Mouse (Mus musculus) lung, embryonic 15.5 days (tissue): ENCODE results near the gene Iqsec1. TPM values are rescaled to one million over a fixed set of nuclear protein-coding genes. Genes with fewer than 3 reads are reported as not detected.

Source experiments
- ATAC-seq: fragments of 200-750 bp; cut with Nextera tagmentation; 2 replicates; pipeline ENCODE4 v1.8.0; 2017; ENCODE audit warnings: moderate number of reproducible peaks, borderline replicate concordance; ENCODE audit not compliant: low FRiP score, low TSS enrichment; ENCODE audit errors: extremely low read depth
- H3K27ac ChIP-seq: fragments of 300-500 bp; sonication (generic); 2 replicates; pipeline ENCODE4 v1.5.1; 2015; ENCODE audit warnings: moderate library complexity, mild to moderate bottlenecking, inconsistent platforms
- H3K27me3 ChIP-seq: fragments of 300-500 bp; sonication (generic); 2 replicates; pipeline ENCODE4 v1.6.1; 2015; ENCODE audit warnings: inconsistent platforms
- H3K36me3 ChIP-seq: fragments of 300-500 bp; sonication (generic); 2 replicates; pipeline ENCODE4 v1.6.1; 2015; ENCODE audit warnings: inconsistent platforms
- H3K4me1 ChIP-seq: fragments of 300-500 bp; sonication (generic); 2 replicates; pipeline ENCODE4 v1.6.1; 2015; ENCODE audit warnings: inconsistent platforms
- H3K4me2 ChIP-seq: fragments of 300-500 bp; sonication (generic); 2 replicates; pipeline ENCODE4 v1.6.1; 2015; ENCODE audit warnings: inconsistent platforms, mild to moderate bottlenecking, moderate library complexity
- H3K4me3 ChIP-seq: fragments of 300-500 bp; sonication (generic); 2 replicates; pipeline ENCODE4 v1.5.1; 2015; ENCODE audit warnings: mild to moderate bottlenecking, inconsistent platforms
- H3K9ac ChIP-seq: fragments of 300-500 bp; sonication (generic); 2 replicates; pipeline ENCODE4 v1.6.1; 2015; ENCODE audit warnings: inconsistent platforms
- H3K9me3 ChIP-seq: fragments of 300-500 bp; sonication (generic); 2 replicates; pipeline ENCODE4 v1.6.1; 2016; ENCODE audit warnings: inconsistent platforms
- WGBS: fragments of 180-500 bp; shearing (Covaris S2); methylation state at CpG from one replicate; pipeline ENCODE4 v1.1.7; 2015; 5-methylcytosine and 5-hydroxymethylcytosine counted together
- polyA plus RNA-seq: library from polyadenylated mRNA; unstranded; fragments of >200 nt; fragmentation: Nextera tagmentation; extraction: Ambion mirVana; gene quantifications from 2 replicates; pipeline ENCODE4 v1.2.1, GENCODE M21; 2015

The Iqsec1 gene
- polyA plus RNA-seq, 1 experiment from 2014 or later, result 12.3 TPM

DNA sequence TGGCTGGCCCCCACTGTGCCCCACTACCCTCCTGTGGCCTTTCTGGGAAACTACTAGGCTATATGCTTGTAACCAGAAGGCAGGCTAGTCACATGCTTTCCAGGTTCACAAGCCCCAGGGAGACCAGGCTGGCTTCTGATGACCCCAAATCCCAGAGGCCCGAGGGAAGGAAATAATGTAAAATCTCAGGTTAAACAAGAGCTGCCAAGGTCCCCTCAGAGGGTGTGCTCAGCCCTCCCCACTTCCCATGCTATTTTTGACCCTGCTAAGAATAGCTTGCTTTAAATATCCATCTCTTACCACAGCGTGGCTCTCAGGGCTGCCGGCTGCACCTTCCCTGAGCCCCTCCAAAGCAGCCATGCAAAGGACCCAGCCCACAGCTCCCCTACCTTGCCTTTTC lies 299.7 kb downstream of the Iqsec1 start:
- peaks cover 9% of the 10 kb centered on the region; the same call in 1 of the 2 replicates for H3K4me1 ChIP-seq
- ATAC-seq, result no peak
- 50% methylated on average over 3 of the region's 3 CpGs for WGBS
- H3K9ac ChIP-seq, result no peak overlapping the region
- H3K27me3 ChIP-seq, result no peaks in the 10 kb centered on the region
- H3K36me3 ChIP-seq, result peaks cover 60% of the 10 kb centered on the region
- H3K4me2 ChIP-seq, result no peak overlapping the region
- no peak overlapping the region for H3K4me3 ChIP-seq
- no peak overlapping the region for H3K27ac ChIP-seq
- H3K9me3 ChIP-seq, result no peaks in the 10 kb centered on the region

GRCm38 (mm10) chr6:90688003-90688402 lies 300.5 kb downstream of the Iqsec1 start:
- H3K27ac ChIP-seq, result no peak overlapping the region
- 87% methylated on average over 6 of the region's 6 CpGs for WGBS
- no peak for ATAC-seq
- H3K4me3 ChIP-seq, result no peak overlapping the region
- no peak overlapping the region for H3K4me2 ChIP-seq
- no peaks in the 10 kb centered on the region for H3K9me3 ChIP-seq
- no peak overlapping the region for H3K9ac ChIP-seq
- H3K27me3 ChIP-seq, result no peaks in the 10 kb centered on the region
- peaks cover 54% of the 10 kb centered on the region for H3K36me3 ChIP-seq
- H3K4me1 ChIP-seq, result peaks cover 9% of the 10 kb centered on the region; the same call in 1 of the 2 replicates

GRCm38 (mm10) chr6:90686812-90687211 lies 301.7 kb downstream of the Iqsec1 start:
- H3K9ac ChIP-seq, result no peak overlapping the region
- ATAC-seq, result no peak
- H3K9me3 ChIP-seq, result no peaks in the 10 kb centered on the region
- H3K27ac ChIP-seq, result no peak overlapping the region
- peaks cover 48% of the 10 kb centered on the region for H3K36me3 ChIP-seq
- H3K27me3 ChIP-seq, result no peaks in the 10 kb centered on the region
- WGBS, result 85% methylated on average over 1 of the region's 1 CpGs
- H3K4me3 ChIP-seq, result no peak overlapping the region
- H3K4me2 ChIP-seq, result no peak overlapping the region
- peaks cover 15% of the 10 kb centered on the region; the same call in 1 of the 2 replicates for H3K4me1 ChIP-seq

DNA sequence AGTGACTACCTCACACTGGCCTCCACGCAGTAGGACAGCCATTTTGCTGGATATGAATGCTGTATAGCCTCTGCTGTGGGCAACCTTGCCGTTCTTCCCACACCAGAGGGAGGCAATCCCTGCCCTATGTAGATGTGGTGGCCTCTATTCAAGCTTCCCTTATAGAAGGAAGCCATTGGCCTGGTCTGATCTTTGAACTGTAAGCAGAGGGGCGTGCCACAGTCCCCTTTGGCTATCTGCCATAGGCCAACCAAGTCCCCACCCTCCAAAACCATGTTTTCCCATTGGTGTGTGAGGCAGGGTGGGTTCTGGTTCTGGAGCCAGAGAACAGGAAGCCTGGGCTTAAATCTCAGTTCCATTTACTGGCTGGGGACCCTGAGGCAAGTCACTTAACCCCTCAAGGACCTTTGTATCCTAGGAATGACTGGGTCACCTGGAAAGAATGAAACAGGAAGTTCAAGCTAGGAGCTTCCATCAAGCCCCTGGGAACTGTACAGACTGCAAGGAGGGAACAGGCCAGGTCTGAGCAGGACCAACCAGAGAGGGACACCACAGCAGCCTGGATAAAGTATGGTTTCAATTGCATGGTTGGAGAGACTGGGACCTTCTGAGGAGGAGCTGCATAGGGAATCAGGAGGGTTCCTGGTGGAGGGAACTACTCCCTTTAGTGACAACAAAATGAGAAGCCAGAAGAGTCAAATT lies 304.5 kb downstream of the Iqsec1 start:
- Histone ChIP-seq H3K27ac (no peak overlapping the region), H3K36me3 (peaks cover 43% of the 10 kb centered on the region), H3K9ac (no peak overlapping the region), H3K4me3 (no peak overlapping the region), H3K4me2 (no peak overlapping the region), H3K9me3 (no peaks in the 10 kb centered on the region), H3K27me3 (no peaks in the 10 kb centered on the region), H3K4me1 (peaks cover 10% of the 10 kb centered on the region; the same call in 1 of the 2 replicates)
- 81% methylated on average over 3 of the region's 3 CpGs for WGBS
- no peak for ATAC-seq

GRCm38 (mm10) chr6:90680401-90680800 lies 308.1 kb downstream of the Iqsec1 start:
- no peak overlapping the region for H3K9ac ChIP-seq
- no peak overlapping the region for H3K4me3 ChIP-seq
- no peak for ATAC-seq
- no peak overlapping the region for H3K27ac ChIP-seq
- H3K36me3 ChIP-seq, result peaks cover 54% of the 10 kb centered on the region
- no peaks in the 10 kb centered on the region for H3K9me3 ChIP-seq
- H3K4me2 ChIP-seq, result no peak overlapping the region
- 66% methylated on average over 12 of the region's 12 CpGs for WGBS
- H3K4me1 ChIP-seq, result peaks cover 7% of the 10 kb centered on the region; the same call in 1 of the 2 replicates
- H3K27me3 ChIP-seq, result no peaks in the 10 kb centered on the region

- Histone ChIP-seq H3K9ac (no peak overlapping the region), H3K4me1 (peaks cover 7% of the 10 kb centered on the region; the same call in 1 of the 2 replicates), H3K9me3 (no peaks in the 10 kb centered on the region), H3K36me3 (peaks cover 66% of the 10 kb centered on the region), H3K4me2 (no peak overlapping the region), H3K27ac (peak overlapping the region; percentile 72), H3K4me3 (no peak overlapping the region), H3K27me3 (no peaks in the 10 kb centered on the region)
- ATAC-seq, result peak; percentile 46
- 66% methylated on average over 4 of the region's 4 CpGs for WGBS
Observed at GRCm38 (mm10) chr6:90678759-90679158, 309.7 kb downstream of the Iqsec1 start.

DNA sequence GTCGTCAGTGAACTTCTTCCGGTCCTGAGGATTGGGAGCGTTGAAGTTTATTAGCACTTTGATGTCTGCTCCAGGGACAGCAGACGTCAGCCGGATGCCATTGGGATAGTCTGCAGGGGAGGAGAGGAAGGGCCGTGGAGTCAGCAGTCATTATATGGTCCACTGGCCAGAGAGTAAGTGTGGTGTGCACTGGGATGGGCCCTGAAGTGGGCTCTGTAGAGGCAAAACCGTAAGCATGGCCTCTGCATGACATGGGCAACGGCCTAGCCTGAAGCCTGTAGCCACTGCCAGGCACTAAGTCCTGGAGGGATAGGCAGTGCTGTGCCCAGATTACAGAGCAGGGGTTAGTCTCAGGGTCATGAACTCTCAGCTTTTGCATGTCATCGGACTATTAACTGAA lies 319.8 kb downstream of the Iqsec1 start:
- Histone ChIP-seq H3K27ac (no peak overlapping the region), H3K27me3 (no peaks in the 10 kb centered on the region), H3K9me3 (no peaks in the 10 kb centered on the region), H3K4me1 (no peaks in the 10 kb centered on the region), H3K4me2 (no peak overlapping the region), H3K9ac (no peak overlapping the region), H3K4me3 (no peak overlapping the region), H3K36me3 (peaks cover 95% of the 10 kb centered on the region)
- no peak for ATAC-seq
- 81% methylated on average over 9 of the region's 9 CpGs for WGBS

- no peak for ATAC-seq
- WGBS, result 78% methylated on average over 11 of the region's 11 CpGs
- peaks cover 61% of the 10 kb centered on the region for H3K36me3 ChIP-seq
- no peak overlapping the region for H3K4me3 ChIP-seq
- H3K4me2 ChIP-seq, result no peak overlapping the region
- peaks cover 20% of the 10 kb centered on the region for H3K4me1 ChIP-seq
- H3K27ac ChIP-seq, result peak overlapping the region; percentile 78
- no peaks in the 10 kb centered on the region for H3K27me3 ChIP-seq
- no peaks in the 10 kb centered on the region for H3K9me3 ChIP-seq
- no peak overlapping the region for H3K9ac ChIP-seq
Observed at GRCm38 (mm10) chr6:90663736-90664135, 324.7 kb downstream of the Iqsec1 start.

DNA sequence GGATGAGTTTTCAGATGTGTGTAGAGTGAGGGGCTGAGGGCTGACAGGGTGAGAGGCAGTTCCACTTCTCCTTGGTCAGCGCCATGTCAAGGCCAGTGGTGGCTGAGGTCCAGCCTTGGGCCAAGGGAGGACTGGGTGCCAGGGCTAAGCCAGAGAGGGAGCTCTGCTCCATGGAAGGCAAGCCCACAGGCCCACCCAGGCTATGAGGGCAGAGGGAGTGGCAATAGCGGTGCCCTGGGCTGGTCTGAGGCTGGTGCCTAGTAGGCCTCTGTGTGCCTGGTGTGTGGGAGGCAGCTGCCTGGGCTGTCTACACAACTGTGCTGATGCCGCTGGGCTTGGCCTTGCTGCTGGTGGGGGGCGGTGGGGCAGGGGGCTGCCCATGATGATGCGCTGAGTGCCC lies 326.3 kb downstream of the Iqsec1 start:
- ATAC-seq, result no peak

DNA sequence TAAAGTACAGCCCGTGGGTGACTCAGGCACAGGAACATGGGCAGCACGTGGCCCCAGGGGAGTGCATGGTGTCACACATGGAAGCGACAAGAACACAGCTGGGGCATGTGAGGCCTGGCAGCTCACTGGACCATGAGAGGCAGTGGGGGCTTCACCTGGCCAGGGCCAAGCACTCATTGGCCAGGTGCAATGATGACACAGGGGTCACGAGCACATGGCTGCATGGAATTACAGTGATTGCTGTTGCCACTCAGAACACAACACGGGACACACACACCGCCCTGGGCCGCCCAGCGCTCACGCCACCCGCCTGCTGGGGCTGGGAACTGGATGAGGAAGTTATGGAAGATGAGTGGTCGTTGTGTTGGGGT lies 327.5 kb downstream of the Iqsec1 start:
- Histone ChIP-seq H3K27ac (peak overlapping the region; percentile 78), H3K9ac (no peak overlapping the region)
- WGBS, result 72% methylated on average over 11 of the region's 11 CpGs

More for the DNA sequence above, 326.3 kb downstream of the Iqsec1 start:
- Histone ChIP-seq H3K4me2 (no peak overlapping the region), H3K27me3 (no peaks in the 10 kb centered on the region), H3K9me3 (no peaks in the 10 kb centered on the region), H3K9ac (no peak overlapping the region), H3K4me3 (no peak overlapping the region), H3K27ac (no peak overlapping the region), H3K36me3 (peaks cover 45% of the 10 kb centered on the region), H3K4me1 (peaks cover 20% of the 10 kb centered on the region)
- WGBS, result 93% methylated on average over 5 of the region's 5 CpGs

GRCm38 (mm10) chr6:90660398-90661028 lies 328.0 kb downstream of the Iqsec1 start:
- H3K36me3 ChIP-seq, result peaks cover 29% of the 10 kb centered on the region
- H3K27ac ChIP-seq, result peak overlapping the region; percentile 78
- WGBS, result 55% methylated on average over 20 of the region's 20 CpGs
- no peaks in the 10 kb centered on the region for H3K27me3 ChIP-seq
- no peak overlapping the region for H3K4me2 ChIP-seq
- H3K4me1 ChIP-seq, result peaks cover 20% of the 10 kb centered on the region
- no peak overlapping the region for H3K9ac ChIP-seq
- no peak overlapping the region for H3K4me3 ChIP-seq
- peak; percentile 77 for ATAC-seq
- no peaks in the 10 kb centered on the region for H3K9me3 ChIP-seq

More for the DNA sequence above, 327.5 kb downstream of the Iqsec1 start:
- Histone ChIP-seq H3K4me3 (no peak overlapping the region), H3K9me3 (no peaks in the 10 kb centered on the region), H3K4me2 (no peak overlapping the region), H3K36me3 (peaks cover 34% of the 10 kb centered on the region), H3K27me3 (no peaks in the 10 kb centered on the region), H3K4me1 (peaks cover 20% of the 10 kb centered on the region)
- ATAC-seq, result peak; percentile 17; the same call in 1 of the 2 replicates

GRCm38 (mm10) chr6:90659913-90660312 lies 328.6 kb downstream of the Iqsec1 start:
- H3K9me3 ChIP-seq, result no peaks in the 10 kb centered on the region
- 59% methylated on average over 2 of the region's 2 CpGs for WGBS
- peaks cover 23% of the 10 kb centered on the region for H3K36me3 ChIP-seq
- peaks cover 20% of the 10 kb centered on the region for H3K4me1 ChIP-seq
- no peak overlapping the region for H3K4me3 ChIP-seq
- ATAC-seq, result no peak
- no peak overlapping the region for H3K9ac ChIP-seq
- peak overlapping the region; percentile 78 for H3K27ac ChIP-seq
- no peak overlapping the region for H3K4me2 ChIP-seq
- no peaks in the 10 kb centered on the region for H3K27me3 ChIP-seq
